Mouse (Mus musculus) forebrain, embryonic 11.5 days (tissue): ENCODE data around the gene Zdhhc13. TPM values are rescaled to one million over a fixed set of nuclear protein-coding genes. Genes with fewer than 3 reads are reported as not detected.

Experiments used
- ATAC-seq: fragments of 200-750 bp; cut with Nextera tagmentation; replicated peaks from 2 replicates; pipeline ENCODE4 v1.8.0; 2017; ENCODE audit warnings: moderate TSS enrichment; ENCODE audit not compliant: low FRiP score
- DNase-seq: peaks from one replicate; pipeline ENCODE4 v3.0.0-alpha.2; 2017; ENCODE audit warnings: low spot score
- H3K27ac ChIP-seq: fragments of 300-500 bp; sonication (generic); 2 replicates; pipeline ENCODE4 v1.5.1; 2014; ENCODE audit warnings: low read depth, low read length
- H3K27me3 ChIP-seq: fragments of 300-500 bp; sonication (generic); 2 replicates; pipeline ENCODE4 v1.6.1; 2014; ENCODE audit warnings: mild to moderate bottlenecking, low read length, mixed read lengths; ENCODE audit not compliant: control insufficient read depth, insufficient read depth
- H3K36me3 ChIP-seq: fragments of 300-500 bp; sonication (generic); 2 replicates; pipeline ENCODE4 v1.6.1; 2014; ENCODE audit warnings: mild to moderate bottlenecking, low read length, moderate library complexity, mixed read lengths; ENCODE audit not compliant: control insufficient read depth, insufficient read depth
- H3K4me1 ChIP-seq: fragments of 300-500 bp; sonication (generic); replicated peaks from 2 replicates; pipeline ENCODE4 v1.6.1; 2014; ENCODE audit warnings: low read length, mixed read lengths; ENCODE audit not compliant: control insufficient read depth, insufficient read depth
- H3K4me2 ChIP-seq: fragments of 300-500 bp; sonication (generic); 2 replicates; pipeline ENCODE4 v1.6.1; 2014; ENCODE audit warnings: low read depth, mild to moderate bottlenecking, low read length, moderate library complexity, mixed read lengths; ENCODE audit not compliant: severe bottlenecking
- H3K4me3 ChIP-seq: fragments of 300-500 bp; sonication (generic); 2 replicates; pipeline ENCODE4 v1.5.1; 2014; ENCODE audit warnings: low read depth, low read length
- H3K9ac ChIP-seq: fragments of 300-500 bp; sonication (generic); 2 replicates; pipeline ENCODE4 v1.6.1; 2014; ENCODE audit warnings: low read length
- H3K9me3 ChIP-seq: fragments of 300-500 bp; sonication (generic); 2 replicates; pipeline ENCODE4 v1.6.1; 2016; ENCODE audit warnings: low read length, mixed read lengths; ENCODE audit not compliant: control insufficient read depth
- WGBS: fragments of 180-500 bp; shearing (Covaris S2); extraction: QIAGEN DNeasy Blood & Tissue Kit; methylation state at CpG from one replicate; pipeline ENCODE4 v1.1.7; 2014; 5-methylcytosine and 5-hydroxymethylcytosine counted together
- polyA plus RNA-seq: library from polyadenylated mRNA; unstranded; fragments of >200 nt; fragmentation: Nextera tagmentation; extraction: Ambion mirVana; gene quantifications from 2 replicates; pipeline ENCODE4 v1.2.1, GENCODE M21; 2014

Gene Zdhhc13
- polyA plus RNA-seq, 1 experiment from 2014 or later = 37.5 TPM

DNA sequence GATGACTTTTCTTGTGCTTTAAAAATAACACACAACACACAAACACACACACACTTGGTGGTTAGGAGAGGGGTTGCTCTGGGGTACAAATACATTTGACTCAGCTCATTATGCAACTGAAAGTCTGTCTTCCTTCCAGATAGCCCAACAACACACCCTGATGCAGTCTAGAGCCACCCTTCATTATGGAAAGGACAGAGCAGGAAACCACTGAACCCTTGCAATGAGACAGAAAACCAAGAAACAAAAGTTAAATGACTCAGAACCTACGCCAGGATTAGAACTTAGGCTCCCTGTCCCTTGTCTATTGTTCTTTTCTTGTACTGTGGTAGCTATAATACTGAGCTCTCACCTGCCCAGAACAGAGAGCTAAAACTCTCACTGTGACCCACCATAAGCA lies 28.0 kb upstream of the Zdhhc13 start:
- no peaks in the 10 kb centered on the region for H3K9me3 ChIP-seq
- H3K27me3 ChIP-seq = no peaks in the 10 kb centered on the region
- ATAC-seq (no peak), DNase-seq (no peak)
- H3K4me3 ChIP-seq = no peak overlapping the region
- no peak overlapping the region for H3K9ac ChIP-seq
- H3K27ac ChIP-seq = no peak overlapping the region
- H3K36me3 ChIP-seq = no peaks in the 10 kb centered on the region
- no peak overlapping the region for H3K4me2 ChIP-seq
- no peaks in the 10 kb centered on the region for H3K4me1 ChIP-seq
- WGBS = 67% methylated on average over 1 of the region's 1 CpGs

DNA sequence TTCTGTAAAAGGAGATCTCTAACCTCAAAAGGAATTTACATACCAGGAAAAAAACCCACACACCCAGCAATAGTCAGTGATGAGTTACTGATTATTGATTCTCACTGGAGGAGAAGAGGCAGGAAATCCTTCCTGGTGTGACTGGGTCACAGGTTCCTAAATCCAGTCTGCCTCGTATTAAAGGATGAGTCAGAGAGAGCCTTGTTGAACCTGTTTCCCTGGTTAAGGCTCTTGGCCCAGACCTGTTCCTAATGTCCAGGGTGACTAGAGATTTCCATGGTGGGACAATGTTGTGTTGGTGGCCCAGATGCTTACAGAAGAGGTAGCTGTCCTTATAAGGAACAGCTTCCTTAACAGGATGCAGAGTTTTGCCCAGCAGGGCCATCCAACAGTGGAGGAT lies 26.5 kb upstream of the Zdhhc13 start:
- H3K36me3 ChIP-seq = no peaks in the 10 kb centered on the region
- H3K4me3 ChIP-seq = no peak overlapping the region
- H3K4me2 ChIP-seq = no peak overlapping the region
- WGBS = 69% methylated on average over 1 of the region's 1 CpGs
- ATAC-seq (no peak), DNase-seq (no peak)
- H3K9ac ChIP-seq = no peak overlapping the region
- no peak overlapping the region for H3K27ac ChIP-seq
- H3K27me3 ChIP-seq = no peaks in the 10 kb centered on the region
- no peaks in the 10 kb centered on the region for H3K4me1 ChIP-seq
- H3K9me3 ChIP-seq = no peaks in the 10 kb centered on the region

GRCm38 (mm10) chr7:48762721-48763120 lies 26.1 kb upstream of the Zdhhc13 start:
- Histone ChIP-seq H3K9me3 (no peaks in the 10 kb centered on the region), H3K9ac (no peak overlapping the region), H3K4me2 (no peak overlapping the region), H3K36me3 (no peaks in the 10 kb centered on the region), H3K4me1 (no peaks in the 10 kb centered on the region), H3K27ac (no peak overlapping the region), H3K27me3 (no peaks in the 10 kb centered on the region), H3K4me3 (no peak overlapping the region)
- DNase-seq (no peak), ATAC-seq (no peak)
- WGBS = 78% methylated on average over 3 of the region's 3 CpGs

GRCm38 (mm10) chr7:48765959-48766358 lies 22.8 kb upstream of the Zdhhc13 start:
- Histone ChIP-seq H3K4me2 (no peak overlapping the region), H3K4me3 (no peak overlapping the region), H3K27me3 (no peaks in the 10 kb centered on the region), H3K9me3 (no peaks in the 10 kb centered on the region), H3K27ac (no peak overlapping the region), H3K4me1 (no peaks in the 10 kb centered on the region), H3K36me3 (no peaks in the 10 kb centered on the region), H3K9ac (no peak overlapping the region)
- ATAC-seq (no peak), DNase-seq (no peak)
- 80% methylated on average over 4 of the region's 4 CpGs for whole genome bisulfite sequencing

DNA sequence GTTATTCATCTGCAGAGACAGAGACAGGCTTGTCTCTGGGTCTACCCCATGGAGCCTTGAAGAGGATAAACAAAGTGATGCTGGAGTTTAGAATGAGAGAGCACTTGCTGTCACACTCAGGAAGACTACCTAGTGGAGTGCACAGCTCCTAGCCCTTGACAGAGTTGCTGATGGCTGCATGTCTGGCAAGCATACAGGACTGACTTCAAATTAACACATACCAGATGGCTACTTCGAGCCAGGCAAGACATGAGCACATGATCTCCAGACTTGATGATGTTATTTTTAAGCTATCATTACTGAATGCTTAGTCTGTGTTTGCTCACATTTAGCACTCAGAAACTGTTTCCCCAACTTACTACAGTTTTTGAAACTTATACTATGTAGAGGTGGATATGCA lies 19.1 kb upstream of the Zdhhc13 start:
- H3K9ac ChIP-seq = no peak overlapping the region
- H3K4me2 ChIP-seq = no peak overlapping the region
- H3K36me3 ChIP-seq = no peaks in the 10 kb centered on the region
- H3K27ac ChIP-seq = no peak overlapping the region
- H3K4me1 ChIP-seq = no peaks in the 10 kb centered on the region
- H3K27me3 ChIP-seq = no peaks in the 10 kb centered on the region
- H3K4me3 ChIP-seq = no peak overlapping the region
- ATAC-seq (no peak), DNase-seq (no peak)
- 69% methylated on average over 1 of the region's 1 CpGs for WGBS
- H3K9me3 ChIP-seq = no peaks in the 10 kb centered on the region

DNA sequence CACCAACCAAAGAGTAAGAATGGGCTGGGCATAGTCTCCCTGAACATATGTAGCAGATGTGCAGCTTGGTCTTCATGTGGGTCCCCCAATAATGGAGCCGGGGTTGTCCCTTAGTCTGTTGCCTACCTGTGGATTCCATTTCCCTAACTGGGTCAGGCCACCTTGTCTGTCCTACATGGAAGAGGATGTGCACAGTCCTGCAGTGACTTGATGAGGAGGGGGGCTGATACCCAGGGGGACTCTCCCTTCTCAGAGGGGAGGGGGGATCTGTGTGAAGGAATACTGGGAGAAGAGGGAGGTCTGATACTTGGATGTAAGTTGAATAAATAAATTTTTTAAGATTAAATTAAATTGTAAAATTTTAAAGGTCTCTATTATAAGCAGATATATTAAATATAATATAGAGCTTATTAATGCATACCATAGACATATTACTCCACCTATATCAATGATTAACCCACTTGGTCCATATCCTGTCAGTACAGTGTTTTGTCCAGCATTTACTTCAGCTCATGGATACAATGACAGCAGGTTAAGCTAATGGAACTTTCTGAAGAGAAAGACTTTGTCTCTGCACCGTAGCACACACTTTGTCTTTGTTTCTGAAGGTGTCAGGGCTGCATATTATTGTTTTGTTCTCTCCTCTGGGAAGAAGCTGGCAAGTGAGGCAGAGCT lies 16.6 kb upstream of the Zdhhc13 start:
- H3K9ac ChIP-seq = no peak overlapping the region
- no peak overlapping the region for H3K4me2 ChIP-seq
- WGBS = 88% methylated on average over 2 of the region's 2 CpGs
- no peak overlapping the region for H3K27ac ChIP-seq
- H3K9me3 ChIP-seq = no peaks in the 10 kb centered on the region
- no peak for ATAC-seq
- H3K4me1 ChIP-seq = no peaks in the 10 kb centered on the region
- no peaks in the 10 kb centered on the region for H3K27me3 ChIP-seq
- H3K4me3 ChIP-seq = no peak overlapping the region
- no peaks in the 10 kb centered on the region for H3K36me3 ChIP-seq
- no peak for DNase-seq

GRCm38 (mm10) chr7:48773333-48773732 lies 15.5 kb upstream of the Zdhhc13 start:
- Histone ChIP-seq H3K9ac (no peak overlapping the region), H3K4me1 (no peaks in the 10 kb centered on the region), H3K4me3 (no peak overlapping the region), H3K9me3 (no peaks in the 10 kb centered on the region), H3K27me3 (no peaks in the 10 kb centered on the region), H3K4me2 (no peak overlapping the region), H3K27ac (no peak overlapping the region), H3K36me3 (no peaks in the 10 kb centered on the region)
- ATAC-seq (no peak), DNase-seq (no peak)
- 88% methylated on average over 5 of the region's 5 CpGs for WGBS

DNA sequence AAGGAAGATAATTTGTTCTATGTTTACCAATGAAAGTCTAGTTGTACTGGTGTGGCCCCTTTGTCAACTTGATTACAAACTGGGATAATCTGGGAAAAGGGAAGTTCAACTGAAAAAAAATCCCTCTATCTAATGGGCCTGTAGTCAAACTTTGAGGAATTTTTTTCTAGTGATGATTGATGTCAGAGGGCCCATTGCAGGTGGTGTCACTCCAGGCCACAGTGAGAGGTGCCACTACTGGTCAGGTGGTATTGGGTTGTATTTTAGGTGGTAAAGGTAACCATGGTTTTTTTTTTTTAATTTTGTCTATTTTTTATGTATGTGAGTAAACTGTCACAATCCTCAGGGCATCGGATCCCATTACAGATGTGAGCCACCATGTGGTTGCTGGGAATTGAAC lies 14.2 kb upstream of the Zdhhc13 start:
- DNase-seq (no peak), ATAC-seq (no peak)
- Histone ChIP-seq H3K9me3 (no peaks in the 10 kb centered on the region), H3K4me3 (no peak overlapping the region), H3K36me3 (no peaks in the 10 kb centered on the region), H3K9ac (no peak overlapping the region), H3K27ac (no peak overlapping the region), H3K27me3 (no peaks in the 10 kb centered on the region), H3K4me2 (no peak overlapping the region), H3K4me1 (no peaks in the 10 kb centered on the region)
- 94% methylated on average over 1 of the region's 1 CpGs for WGBS

GRCm38 (mm10) chr7:48775436-48775835 lies 13.4 kb upstream of the Zdhhc13 start:
- no peaks in the 10 kb centered on the region for H3K4me1 ChIP-seq
- H3K4me2 ChIP-seq = no peak overlapping the region
- no peak overlapping the region for H3K9ac ChIP-seq
- no peak overlapping the region for H3K27ac ChIP-seq
- no peaks in the 10 kb centered on the region for H3K27me3 ChIP-seq
- no peak for ATAC-seq
- no peaks in the 10 kb centered on the region for H3K9me3 ChIP-seq
- DNase-seq = no peak
- H3K4me3 ChIP-seq = no peak overlapping the region
- WGBS = 88% methylated on average over 1 of the region's 1 CpGs
- H3K36me3 ChIP-seq = no peaks in the 10 kb centered on the region
